Mouse (Mus musculus) spleen, adult 2 months (tissue): ENCODE results near the gene Ston2.
"Not testable (repeated sequence)": the region's sequence is repeated elsewhere in the genome, so short reads cannot be mapped to it uniquely, and the experiment has no call there.

Experiments used
- CTCF ChIP-seq: fragments of 200-500 bp; IDR thresholded peaks from 2 replicates; pipeline ENCODE4 v1.5.1; 2011; ENCODE audit warnings: mild to moderate bottlenecking, inconsistent platforms; ENCODE audit not compliant: insufficient read depth, insufficient read length, insufficient replicate concordance; ENCODE audit errors: extremely low read depth
- POLR2A ChIP-seq: fragments of 200-500 bp; IDR thresholded peaks from 2 replicates; pipeline ENCODE4 v1.6.1; 2011; ENCODE audit warnings: low read depth, low read length, inconsistent platforms

DNA sequence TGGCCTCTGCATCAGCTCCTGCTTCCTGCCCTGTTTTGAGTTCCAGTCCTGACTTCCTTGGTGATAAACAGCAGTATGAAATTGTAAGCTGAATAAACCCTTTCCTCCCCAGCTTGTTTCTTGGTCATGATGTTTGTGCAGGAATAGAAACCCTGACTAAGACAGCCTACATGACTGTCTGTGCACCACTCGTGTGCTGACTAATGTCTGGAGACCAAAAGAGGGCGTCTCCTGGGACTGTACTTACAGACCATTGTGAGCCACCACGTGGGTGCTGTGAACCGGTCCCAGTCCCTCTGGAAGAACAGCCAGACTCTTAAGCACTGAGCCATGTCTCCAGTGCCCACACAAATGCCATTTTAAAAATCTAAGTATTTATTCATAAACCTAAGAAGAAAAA, 202.4 kb downstream of the Ston2 start:
- not testable (repeated sequence) for TF ChIP-seq CTCF, POLR2A
